Mouse (Mus musculus) ovary, postnatal 36 days (tissue): ENCODE data around the gene Melk.

Source experiments
- DNase-seq: peaks from one replicate; pipeline ENCODE4 v3.0.0; 2022; ENCODE audit warnings: low spot score, mixed read lengths

The Melk gene

DNA sequence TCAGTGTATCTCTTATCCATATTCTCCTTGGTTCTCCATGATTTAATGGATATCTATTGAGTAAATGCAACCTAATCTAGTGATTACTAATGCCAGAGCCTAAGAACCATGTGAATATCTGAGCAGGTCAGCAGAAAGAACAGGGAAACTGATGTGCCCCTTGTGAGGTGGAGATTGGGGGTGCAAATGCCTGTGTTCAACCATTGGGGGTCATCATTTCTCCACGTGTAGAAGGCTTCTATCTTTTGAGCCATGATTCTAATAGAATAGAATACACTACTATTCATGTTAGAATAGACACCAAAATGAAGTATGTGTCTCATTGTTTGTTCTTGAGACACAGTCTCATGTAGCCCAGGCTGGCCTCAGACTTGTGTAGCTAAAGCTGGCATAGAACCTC lies 27.3 kb downstream of the Melk start:
- DNase-seq: no peak

DNA sequence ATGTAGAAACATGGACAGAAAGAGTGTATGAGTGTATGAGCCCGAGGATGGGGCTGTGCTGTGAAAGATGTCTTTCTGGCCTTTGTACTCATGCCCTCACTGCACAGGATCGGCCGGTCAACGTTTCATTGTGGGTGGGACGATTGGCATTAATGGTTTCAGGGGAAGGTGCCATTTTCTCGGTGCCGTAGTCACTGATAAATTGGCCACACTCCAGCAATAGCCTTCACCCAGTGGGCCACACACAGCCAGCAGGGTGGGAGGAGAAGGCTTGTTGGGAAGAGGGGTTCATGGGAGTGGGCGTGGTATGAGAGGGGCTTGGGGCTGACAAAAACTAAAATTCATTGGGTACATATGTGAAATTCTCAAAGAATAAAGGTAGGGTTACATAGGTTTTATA lies 34.3 kb downstream of the Melk start:
- DNase-seq: no peak

GRCm38 (mm10) chr4:44361670-44362069 lies 61.0 kb downstream of the Melk start:
- DNase-seq: no peak

DNA sequence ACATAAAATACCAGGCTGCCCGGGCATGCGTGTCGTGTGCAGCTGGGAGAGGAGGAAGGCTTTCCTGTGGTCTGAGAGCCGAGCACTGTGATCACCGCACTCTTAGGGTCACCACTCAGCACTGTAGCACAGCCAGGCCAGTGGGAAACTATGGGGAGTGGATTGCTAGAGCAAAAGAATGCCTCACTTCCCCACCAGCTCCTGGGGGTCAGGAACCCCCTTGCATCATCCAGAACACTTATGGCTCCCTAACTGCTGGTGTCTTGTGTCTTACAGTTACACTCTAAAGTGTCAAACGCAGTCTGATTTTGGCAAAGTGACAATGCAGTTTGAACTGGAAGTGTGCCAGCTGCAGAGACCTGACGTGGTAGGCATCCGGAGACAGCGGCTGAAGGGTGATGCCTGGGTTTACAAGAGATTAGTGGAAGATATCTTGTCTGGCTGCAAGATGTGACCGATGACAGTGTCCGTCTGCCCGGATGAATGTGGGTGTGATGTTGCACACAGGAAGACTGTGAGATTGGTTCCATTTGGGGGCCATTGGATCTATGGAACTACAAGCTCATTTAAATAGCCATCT lies 62.8 kb downstream of the Melk start:
- no peak for DNase-seq

DNA sequence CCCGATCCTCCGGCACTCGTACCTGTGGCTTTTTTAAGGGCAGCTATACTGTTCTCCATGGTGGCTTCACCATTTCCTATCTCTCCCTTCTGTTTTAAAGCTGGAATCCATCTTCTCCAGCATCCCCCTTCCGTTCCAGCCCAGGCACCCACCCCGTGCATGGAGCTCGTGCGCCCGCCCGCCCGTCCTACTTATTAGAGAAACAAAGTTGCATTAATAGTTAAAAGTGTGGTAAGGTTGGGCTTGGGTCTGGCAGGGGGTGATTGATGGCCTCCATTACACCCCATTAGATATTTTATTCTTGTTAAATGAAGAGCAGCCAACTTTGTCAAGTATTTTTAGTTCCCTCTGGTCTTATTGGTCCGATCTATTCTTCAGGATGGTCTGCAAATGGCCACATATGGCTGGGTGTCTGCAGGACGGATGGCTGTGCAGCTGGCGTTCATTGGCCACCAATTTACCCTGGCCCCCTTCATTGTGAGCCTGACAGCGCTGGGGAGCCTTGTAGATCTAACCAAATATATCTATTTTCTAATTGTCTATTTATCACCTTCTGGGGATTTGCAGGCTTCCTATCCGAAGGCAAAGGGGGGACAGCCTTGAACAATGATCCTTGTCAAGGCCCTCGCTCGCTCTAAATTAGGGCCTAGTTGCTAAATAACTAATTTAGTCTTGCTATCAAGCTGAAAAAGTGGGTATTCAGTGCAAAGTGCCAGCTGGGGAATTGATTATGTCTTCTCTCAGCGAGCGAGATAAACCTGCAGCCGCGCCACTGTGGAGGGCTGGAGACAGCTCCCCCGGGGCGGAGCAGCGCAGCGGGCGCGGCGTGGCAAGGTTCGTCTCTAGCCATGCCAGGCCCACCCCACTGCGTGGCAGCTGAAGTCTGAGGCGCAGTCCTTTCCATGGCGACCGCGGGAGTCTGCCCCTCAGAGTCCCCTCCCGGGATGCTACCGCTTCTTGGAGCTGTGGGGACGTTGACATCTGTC lies 91.8 kb downstream of the Melk start:
- DNase-seq: no peak

GRCm38 (mm10) chr4:44402607-44403006 lies 101.9 kb downstream of the Melk start:
- DNase-seq: peak; percentile 15

DNA sequence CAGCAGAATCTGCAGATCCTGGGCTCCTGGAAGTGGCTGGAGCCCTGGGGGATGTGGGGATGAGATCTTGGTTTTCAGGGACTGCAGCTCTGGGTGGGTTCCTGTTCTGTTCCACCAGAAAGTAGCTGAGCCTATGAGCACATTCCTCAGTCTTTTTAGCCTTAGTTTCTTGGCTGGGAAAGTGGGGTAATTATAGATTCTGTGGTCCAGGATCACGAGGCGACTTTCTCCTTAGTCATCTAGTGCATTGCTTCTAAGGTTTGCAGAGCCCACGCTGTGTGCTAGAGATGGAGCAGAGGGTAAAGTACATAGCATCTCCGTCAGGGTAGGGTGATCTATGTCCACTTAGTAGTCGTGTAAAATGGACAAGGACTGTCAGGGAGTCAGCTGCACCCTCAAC lies 103.8 kb downstream of the Melk start:
- no peak for DNase-seq
